Mouse (Mus musculus) testis, adult 2 months (tissue): ENCODE measurements around the gene Tmem119. TPM values are rescaled to one million over a fixed set of nuclear protein-coding genes. Genes with fewer than 3 reads are reported as not detected.
"Not testable (repeated sequence)": the region's sequence is repeated elsewhere in the genome, so short reads cannot be mapped to it uniquely, and the experiment has no call there.

Source experiments
- H3K27ac ChIP-seq: fragments of 200-500 bp; 2 replicates; pipeline ENCODE4 v1.5.1; 2012; ENCODE audit warnings: low read depth, low read length; ENCODE audit not compliant: control insufficient read depth, insufficient read depth
- H3K27me3 ChIP-seq: fragments of 200-500 bp; 2 replicates; pipeline ENCODE4 v1.6.1; 2012; ENCODE audit warnings: mild to moderate bottlenecking, low read length, moderate library complexity; ENCODE audit not compliant: control insufficient read depth, insufficient read depth
- H3K36me3 ChIP-seq: fragments of 200-500 bp; 2 replicates; pipeline ENCODE4 v1.6.1; 2012; ENCODE audit warnings: mild to moderate bottlenecking, low read length; ENCODE audit not compliant: control insufficient read depth, insufficient read depth
- H3K4me1 ChIP-seq: fragments of 200-500 bp; 2 replicates; pipeline ENCODE4 v1.6.1; 2012; ENCODE audit warnings: low read length; ENCODE audit not compliant: control insufficient read depth, insufficient read depth
- H3K4me3 ChIP-seq: fragments of 200-500 bp; 2 replicates; pipeline ENCODE4 v1.5.1; 2012; ENCODE audit warnings: low read depth, mild to moderate bottlenecking, low read length, moderate library complexity, mixed read lengths; ENCODE audit not compliant: control insufficient read depth
- CTCF ChIP-seq: fragments of 200-500 bp; IDR thresholded peaks from 2 replicates; pipeline ENCODE4 v1.5.1; 2012; ENCODE audit warnings: low read depth, mild to moderate bottlenecking, inconsistent platforms, low read length, moderate library complexity; ENCODE audit not compliant: control insufficient read depth, insufficient read depth, insufficient replicate concordance
- POLR2A ChIP-seq: fragments of 200-500 bp; IDR thresholded peaks from 2 replicates; pipeline ENCODE4 v1.6.1; 2012; ENCODE audit warnings: low read depth, mild to moderate bottlenecking, inconsistent platforms, low read length, moderate library complexity; ENCODE audit not compliant: control insufficient read depth
- polyA plus RNA-seq: library from polyadenylated mRNA; depleted of rRNA; stranded (reverse); fragments of >200 nt; gene quantifications from 2 replicates; pipeline ENCODE4 v1.2.3, GENCODE M21; 2012

The Tmem119 gene
- polyA plus RNA-seq, 1 experiment, result 0.38 TPM

DNA sequence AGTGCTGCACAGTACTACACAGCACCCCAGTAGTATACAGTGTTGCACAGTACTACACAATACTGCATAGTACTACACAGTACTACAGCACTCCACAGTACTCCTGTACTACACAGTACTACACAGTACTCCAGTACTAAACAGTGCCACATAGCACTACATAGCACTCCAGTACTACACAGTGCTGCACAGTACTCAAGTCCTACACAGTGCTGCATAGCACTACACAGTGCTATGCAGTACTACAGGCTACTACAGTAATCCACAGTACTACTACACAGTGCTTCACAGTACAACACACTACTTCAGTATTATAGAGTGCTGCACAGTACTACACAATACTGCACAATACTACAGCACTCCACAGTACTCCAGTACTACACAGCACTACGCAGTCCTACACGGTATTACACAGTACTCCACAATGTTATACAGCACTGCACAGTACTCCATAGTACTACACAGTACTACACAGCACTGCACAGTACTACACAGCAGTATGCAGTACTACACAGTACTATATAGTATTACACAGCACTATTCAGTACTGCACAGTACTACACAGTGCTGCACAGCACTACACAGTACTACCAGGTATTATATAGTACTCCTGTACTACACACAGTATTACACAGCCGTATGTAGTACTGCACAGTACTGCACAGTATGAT lies 20.1 kb downstream of the Tmem119 start:
- TF ChIP-seq POLR2A, result no peak
- no peak for TF ChIP-seq CTCF
- no peak overlapping the region for H3K27ac ChIP-seq
- no peak overlapping the region for H3K4me3 ChIP-seq
- peaks cover 5% of the 10 kb centered on the region; the same call in 1 of the 2 replicates for H3K4me1 ChIP-seq
- no peaks in the 10 kb centered on the region for H3K27me3 ChIP-seq
- H3K36me3 ChIP-seq, result no peaks in the 10 kb centered on the region

DNA sequence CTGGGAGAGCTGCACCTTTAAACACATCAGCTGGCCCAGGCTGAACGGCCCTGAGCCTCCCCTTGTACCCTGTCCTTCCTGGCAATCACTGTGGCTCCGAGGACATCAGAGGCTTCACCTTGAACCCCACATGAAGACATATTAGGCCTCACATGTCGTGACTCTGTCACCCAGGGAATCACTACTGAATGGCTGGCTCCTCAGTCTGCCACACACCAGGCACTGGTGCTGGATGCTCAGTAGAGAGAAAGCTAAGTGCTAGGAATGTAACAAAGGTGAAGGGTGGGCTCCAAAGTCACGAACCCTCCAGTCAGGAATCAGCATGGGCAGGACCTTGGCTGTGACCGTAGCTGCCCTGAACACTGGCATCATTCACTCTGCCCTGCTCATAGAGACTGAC lies 20.7 kb downstream of the Tmem119 start:
- H3K27ac ChIP-seq, result no peak overlapping the region
- H3K4me1 ChIP-seq, result peaks cover 5% of the 10 kb centered on the region; the same call in 1 of the 2 replicates
- no peak for TF ChIP-seq POLR2A
- TF ChIP-seq CTCF, result no peak
- H3K27me3 ChIP-seq, result no peaks in the 10 kb centered on the region
- no peak overlapping the region for H3K4me3 ChIP-seq
- no peaks in the 10 kb centered on the region; the same call in 1 of the 2 replicates for H3K36me3 ChIP-seq

DNA sequence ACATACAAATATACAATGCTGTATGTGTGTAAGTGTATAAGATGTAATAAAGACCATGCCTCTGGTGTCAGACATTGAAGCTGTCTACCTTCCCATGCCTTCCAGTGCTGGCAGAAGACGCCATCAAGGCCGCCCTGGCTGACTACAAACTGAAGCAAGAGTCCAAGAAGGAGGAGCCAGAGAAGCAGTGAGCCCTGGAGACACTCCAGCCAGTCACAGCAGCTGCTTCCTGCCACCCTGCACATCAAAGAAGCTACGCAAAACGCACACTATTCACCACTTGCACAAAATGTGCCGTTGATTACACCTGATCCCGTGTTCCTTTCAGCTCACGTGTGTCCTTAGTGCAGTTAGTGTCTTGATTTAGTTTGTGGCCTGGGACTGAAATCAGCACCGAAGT lies 22.6 kb downstream of the Tmem119 start:
- not testable (repeated sequence) for H3K27ac ChIP-seq, H3K27me3 ChIP-seq, H3K4me3 ChIP-seq, H3K36me3 ChIP-seq, H3K4me1 ChIP-seq

DNA sequence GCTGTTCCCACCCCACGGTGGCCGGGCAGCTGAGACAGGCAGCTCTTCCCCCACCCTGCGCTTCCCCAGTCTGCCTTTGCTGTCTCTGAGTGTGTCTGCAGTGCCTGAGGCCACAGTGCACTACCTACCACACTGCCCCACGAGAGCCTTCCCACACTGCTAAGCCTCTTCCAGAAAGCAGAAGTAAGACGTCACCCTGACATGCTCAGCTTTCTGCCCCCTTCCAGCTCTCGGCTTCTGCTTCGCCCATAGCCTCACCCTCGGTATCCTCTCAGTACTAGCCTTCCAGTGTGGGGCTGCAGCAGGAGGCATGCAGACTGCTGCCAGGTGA lies 23.5 kb downstream of the Tmem119 start:
- no peaks in the 10 kb centered on the region; the same call in 1 of the 2 replicates for H3K4me1 ChIP-seq
- no peaks in the 10 kb centered on the region for H3K27me3 ChIP-seq
- no peaks in the 10 kb centered on the region; the same call in 1 of the 2 replicates for H3K36me3 ChIP-seq
- H3K27ac ChIP-seq, result no peak overlapping the region
- no peak overlapping the region for H3K4me3 ChIP-seq
- no peak for TF ChIP-seq POLR2A
- TF ChIP-seq CTCF, result no peak

DNA sequence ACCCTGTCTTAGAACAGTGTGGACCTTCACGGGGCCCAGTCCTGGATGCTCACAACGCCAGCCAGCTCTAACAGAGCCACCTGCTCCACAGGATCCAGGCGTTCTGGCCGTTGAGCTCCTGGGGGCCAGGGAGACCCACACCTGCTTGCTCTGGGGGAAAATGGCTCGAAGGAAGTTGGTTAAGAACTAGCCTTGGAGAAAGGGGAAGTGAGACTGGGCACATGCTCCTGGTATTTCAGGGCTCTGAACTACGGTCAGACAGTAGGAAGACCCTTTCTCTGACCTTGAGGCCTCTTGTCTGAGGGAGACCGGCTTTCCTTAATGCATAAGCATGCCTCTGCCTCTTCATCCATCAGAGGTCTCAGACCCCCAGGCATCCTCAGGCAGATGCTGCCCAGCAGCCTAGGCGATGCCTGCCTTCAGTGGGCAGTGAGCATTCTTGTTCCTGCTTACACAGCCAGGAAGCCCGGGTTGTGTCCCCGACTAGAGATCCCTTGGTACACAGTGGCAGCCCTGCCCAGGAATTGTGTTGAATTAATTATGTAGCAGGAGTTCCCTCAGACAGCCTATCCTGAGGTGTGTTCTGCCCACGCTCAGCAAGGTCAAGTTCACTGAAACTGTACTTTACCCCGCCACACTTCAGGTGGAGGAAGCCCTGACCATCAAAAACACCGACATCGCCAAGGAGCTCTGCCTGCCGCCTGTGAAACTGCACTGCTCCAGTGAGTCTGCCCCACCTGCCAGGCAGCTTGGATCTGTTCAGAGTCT lies 24.0 kb downstream of the Tmem119 start:
- Histone ChIP-seq H3K27me3 (no peaks in the 10 kb centered on the region), H3K36me3 (no peaks in the 10 kb centered on the region; the same call in 1 of the 2 replicates), H3K27ac (no peak overlapping the region), H3K4me3 (no peak overlapping the region), H3K4me1 (no peaks in the 10 kb centered on the region; the same call in 1 of the 2 replicates)
- TF ChIP-seq CTCF (no peak), POLR2A (no peak)

DNA sequence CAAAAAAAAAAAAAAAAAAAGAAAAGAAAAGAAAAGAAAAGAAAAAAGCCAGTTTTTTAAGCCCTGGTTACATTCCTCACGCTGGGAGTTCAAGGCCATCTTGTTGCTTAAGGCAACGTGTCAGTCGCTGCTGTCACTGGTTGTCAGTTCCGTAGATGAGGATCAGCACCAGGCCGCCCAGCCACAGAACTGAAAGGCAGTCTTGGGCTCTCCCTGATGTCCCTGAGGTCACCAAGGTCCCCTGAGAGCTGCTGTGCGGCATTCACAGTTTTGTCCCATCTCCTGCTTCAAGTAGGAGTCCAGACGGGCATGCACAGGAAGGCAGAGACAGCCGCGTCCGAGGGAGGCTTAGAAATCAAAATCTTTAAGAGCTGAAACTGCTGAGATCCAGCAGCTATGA lies 24.7 kb downstream of the Tmem119 start:
- TF ChIP-seq CTCF (no peak), POLR2A (no peak)
- no peaks in the 10 kb centered on the region for H3K27me3 ChIP-seq
- no peak overlapping the region for H3K27ac ChIP-seq
- H3K4me1 ChIP-seq, result no peaks in the 10 kb centered on the region; the same call in 1 of the 2 replicates
- H3K4me3 ChIP-seq, result no peak overlapping the region
- no peaks in the 10 kb centered on the region; the same call in 1 of the 2 replicates for H3K36me3 ChIP-seq

DNA sequence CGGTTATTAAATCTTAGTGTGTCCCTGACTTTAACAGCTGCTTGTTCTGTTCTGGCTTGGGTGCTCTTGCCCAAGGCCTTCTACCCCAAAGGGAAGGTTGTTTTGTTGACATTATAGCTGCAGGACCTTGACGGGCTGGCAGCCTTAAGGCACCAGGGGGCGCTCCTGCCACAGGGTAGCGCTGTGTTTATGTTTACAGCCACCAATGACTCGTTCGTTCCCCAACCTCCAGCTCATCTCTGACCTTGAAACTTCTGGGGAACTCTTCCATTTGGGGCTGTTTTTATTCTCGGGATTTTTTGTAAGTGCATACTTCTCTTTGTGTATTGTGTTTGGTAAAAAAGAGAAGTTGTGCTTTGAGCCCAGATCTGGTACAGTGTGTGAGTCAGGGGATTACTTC lies 26.7 kb downstream of the Tmem119 start:
- TF ChIP-seq CTCF (peak; percentile 83; the same call in 1 of the 2 replicates), POLR2A (no peak)
- Histone ChIP-seq H3K36me3 (no peaks in the 10 kb centered on the region; the same call in 1 of the 2 replicates), H3K4me3 (peak overlapping the region; percentile 90), H3K27me3 (no peaks in the 10 kb centered on the region), H3K27ac (no peak overlapping the region), H3K4me1 (no peaks in the 10 kb centered on the region; the same call in 1 of the 2 replicates)
